Mouse (Mus musculus): ENCODE data around the gene Tmem164. TPM values are rescaled to one million over a fixed set of nuclear protein-coding genes. Genes with fewer than 3 reads are reported as not detected.

The Tmem164 gene
- polyA plus RNA-seq, 1 experiment from 2014 or later, result 39.6 TPM

DNA sequence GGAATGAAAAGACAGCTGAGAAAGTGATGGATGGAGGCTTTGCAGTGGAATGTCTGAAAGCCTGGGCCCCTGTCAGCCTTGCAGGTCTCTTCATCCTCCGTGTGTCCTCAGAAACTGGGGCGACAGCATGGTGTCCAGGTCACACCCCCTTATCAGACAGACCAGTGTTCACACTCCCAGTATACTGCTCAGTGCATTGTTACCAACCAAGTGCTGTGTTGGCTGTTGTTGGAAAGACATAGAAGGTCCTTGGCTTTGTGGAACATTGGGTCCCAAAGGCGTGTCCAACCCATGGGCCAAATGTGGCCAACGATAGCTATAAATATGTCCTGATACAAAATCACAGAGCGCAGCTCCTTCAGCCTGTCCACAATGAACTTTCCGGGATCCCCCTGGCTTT is 149.4 kb downstream of the Tmem164 start:
- DNase-seq (ENCODE audit: low spot score) (no peak), ATAC-seq (ENCODE audit: insufficient read depth, low FRiP score, low TSS enrichment) (no peak)
- Histone ChIP-seq H3K4me2 (ENCODE audit: low read depth) (no peak overlapping the region), H3K9me3 (ENCODE audit: control insufficient read depth, low read length) (no peaks in the 10 kb centered on the region), H3K27ac (ENCODE audit: low read depth, low read length) (no peak overlapping the region), H3K36me3 (ENCODE audit: control insufficient read depth, insufficient read depth, low read length) (no peaks in the 10 kb centered on the region), H3K9ac (ENCODE audit: low read length) (no peak overlapping the region), H3K4me1 (ENCODE audit: control insufficient read depth, insufficient read depth, low read length) (no peaks in the 10 kb centered on the region), H3K4me3 (ENCODE audit: low read depth, low read length) (no peak overlapping the region), H3K27me3 (ENCODE audit: control insufficient read depth, insufficient read depth, low read length) (no peaks in the 10 kb centered on the region)
- 95% methylated on average over 6 of the region's 6 CpGs for WGBS

DNA sequence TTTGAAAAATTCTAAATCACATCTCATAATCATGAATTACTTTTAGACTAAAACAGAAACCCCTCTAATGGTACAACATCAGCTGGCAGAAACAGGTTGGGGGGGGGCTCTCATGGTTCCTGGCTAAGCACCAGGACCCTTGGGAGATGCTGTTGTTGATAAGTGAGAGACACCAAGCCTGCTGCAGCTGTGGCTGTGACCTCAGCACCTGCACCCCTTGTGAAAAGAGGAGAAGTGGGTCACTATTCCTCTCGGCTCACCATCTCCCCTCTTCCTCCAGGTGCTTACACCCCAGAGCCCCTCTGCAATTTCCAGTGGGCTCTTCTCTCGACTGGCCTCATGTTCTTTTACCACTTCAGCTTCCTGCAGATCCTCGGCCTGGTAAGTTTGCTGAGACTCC is 151.0 kb downstream of the Tmem164 start:
- H3K9me3 ChIP-seq (ENCODE audit: control insufficient read depth, low read length), result no peaks in the 10 kb centered on the region
- H3K36me3 ChIP-seq (ENCODE audit: control insufficient read depth, insufficient read depth, low read length), result no peaks in the 10 kb centered on the region
- ATAC-seq (ENCODE audit: insufficient read depth, low FRiP score, low TSS enrichment), result no peak
- H3K27ac ChIP-seq (ENCODE audit: low read depth, low read length), result no peak overlapping the region
- H3K9ac ChIP-seq (ENCODE audit: low read length), result no peak overlapping the region
- no peaks in the 10 kb centered on the region for H3K4me1 ChIP-seq (ENCODE audit: control insufficient read depth, insufficient read depth, low read length)
- no peak for DNase-seq (ENCODE audit: low spot score)
- 85% methylated on average over 3 of the region's 3 CpGs for WGBS
- no peaks in the 10 kb centered on the region for H3K27me3 ChIP-seq (ENCODE audit: control insufficient read depth, insufficient read depth, low read length)
- H3K4me3 ChIP-seq (ENCODE audit: low read depth, low read length), result no peak overlapping the region
- no peak overlapping the region for H3K4me2 ChIP-seq (ENCODE audit: low read depth)

- Histone ChIP-seq H3K4me2 (ENCODE audit: low read depth) (no peak overlapping the region), H3K9ac (ENCODE audit: low read length) (no peak overlapping the region), H3K27me3 (ENCODE audit: control insufficient read depth, insufficient read depth, low read length) (no peaks in the 10 kb centered on the region), H3K9me3 (ENCODE audit: control insufficient read depth, low read length) (no peaks in the 10 kb centered on the region), H3K4me3 (ENCODE audit: low read depth, low read length) (no peak overlapping the region), H3K27ac (ENCODE audit: low read depth, low read length) (no peak overlapping the region), H3K4me1 (ENCODE audit: control insufficient read depth, insufficient read depth, low read length) (no peaks in the 10 kb centered on the region), H3K36me3 (ENCODE audit: control insufficient read depth, insufficient read depth, low read length) (no peaks in the 10 kb centered on the region)
- 79% methylated on average over 13 of the region's 13 CpGs for WGBS
- no peak for ATAC-seq (ENCODE audit: insufficient read depth, low FRiP score, low TSS enrichment)
- no peak for DNase-seq (ENCODE audit: low spot score)
Observed at GRCm38 (mm10) chrX:142833164-142833796, 152.1 kb downstream of the Tmem164 start.

- Histone ChIP-seq H3K27me3 (ENCODE audit: control insufficient read depth, insufficient read depth, low read length) (no peaks in the 10 kb centered on the region), H3K36me3 (ENCODE audit: control insufficient read depth, insufficient read depth, low read length) (no peaks in the 10 kb centered on the region), H3K4me3 (ENCODE audit: low read depth, low read length) (no peak overlapping the region), H3K27ac (ENCODE audit: low read depth, low read length) (no peak overlapping the region), H3K9me3 (ENCODE audit: control insufficient read depth, low read length) (no peaks in the 10 kb centered on the region), H3K4me2 (ENCODE audit: low read depth) (no peak overlapping the region), H3K4me1 (ENCODE audit: control insufficient read depth, insufficient read depth, low read length) (no peaks in the 10 kb centered on the region), H3K9ac (ENCODE audit: low read length) (no peak overlapping the region)
- DNase-seq (ENCODE audit: low spot score), result no peak
- ATAC-seq (ENCODE audit: insufficient read depth, low FRiP score, low TSS enrichment), result no peak
- 96% methylated on average over 6 of the region's 6 CpGs for WGBS
Observed at GRCm38 (mm10) chrX:142834807-142835206, 153.6 kb downstream of the Tmem164 start.

GRCm38 (mm10) chrX:142836399-142836798 is 155.2 kb downstream of the Tmem164 start:
- Histone ChIP-seq H3K4me2 (ENCODE audit: low read depth) (no peak overlapping the region), H3K36me3 (ENCODE audit: control insufficient read depth, insufficient read depth, low read length) (no peaks in the 10 kb centered on the region), H3K9ac (ENCODE audit: low read length) (no peak overlapping the region), H3K9me3 (ENCODE audit: control insufficient read depth, low read length) (no peaks in the 10 kb centered on the region), H3K4me1 (ENCODE audit: control insufficient read depth, insufficient read depth, low read length) (no peaks in the 10 kb centered on the region), H3K27me3 (ENCODE audit: control insufficient read depth, insufficient read depth, low read length) (no peaks in the 10 kb centered on the region), H3K4me3 (ENCODE audit: low read depth, low read length) (no peak overlapping the region), H3K27ac (ENCODE audit: low read depth, low read length) (no peak overlapping the region)
- 92% methylated on average over 7 of the region's 7 CpGs for WGBS
- no peak for DNase-seq (ENCODE audit: low spot score)
- ATAC-seq (ENCODE audit: insufficient read depth, low FRiP score, low TSS enrichment), result no peak

- no peak overlapping the region for H3K4me2 ChIP-seq (ENCODE audit: low read depth)
- H3K36me3 ChIP-seq (ENCODE audit: control insufficient read depth, insufficient read depth, low read length), result no peaks in the 10 kb centered on the region
- H3K4me3 ChIP-seq (ENCODE audit: low read depth, low read length), result no peak overlapping the region
- no peaks in the 10 kb centered on the region for H3K4me1 ChIP-seq (ENCODE audit: control insufficient read depth, insufficient read depth, low read length)
- no peak overlapping the region for H3K9ac ChIP-seq (ENCODE audit: low read length)
- no peak for ATAC-seq (ENCODE audit: insufficient read depth, low FRiP score, low TSS enrichment)
- DNase-seq (ENCODE audit: low spot score), result no peak
- WGBS, result 93% methylated on average over 3 of the region's 3 CpGs
- no peaks in the 10 kb centered on the region for H3K27me3 ChIP-seq (ENCODE audit: control insufficient read depth, insufficient read depth, low read length)
- H3K27ac ChIP-seq (ENCODE audit: low read depth, low read length), result no peak overlapping the region
- H3K9me3 ChIP-seq (ENCODE audit: control insufficient read depth, low read length), result no peaks in the 10 kb centered on the region
Observed at GRCm38 (mm10) chrX:142837316-142837715, 156.1 kb downstream of the Tmem164 start.

GRCm38 (mm10) chrX:142838841-142839240 is 157.6 kb downstream of the Tmem164 start:
- no peak overlapping the region for H3K27ac ChIP-seq (ENCODE audit: low read depth, low read length)
- no peak overlapping the region for H3K4me2 ChIP-seq (ENCODE audit: low read depth)
- WGBS, result 81% methylated on average over 2 of the region's 2 CpGs
- H3K36me3 ChIP-seq (ENCODE audit: control insufficient read depth, insufficient read depth, low read length), result no peaks in the 10 kb centered on the region
- no peaks in the 10 kb centered on the region for H3K9me3 ChIP-seq (ENCODE audit: control insufficient read depth, low read length)
- no peak overlapping the region for H3K9ac ChIP-seq (ENCODE audit: low read length)
- H3K4me1 ChIP-seq (ENCODE audit: control insufficient read depth, insufficient read depth, low read length), result no peaks in the 10 kb centered on the region
- no peaks in the 10 kb centered on the region for H3K27me3 ChIP-seq (ENCODE audit: control insufficient read depth, insufficient read depth, low read length)
- ATAC-seq (ENCODE audit: insufficient read depth, low FRiP score, low TSS enrichment), result no peak
- no peak overlapping the region for H3K4me3 ChIP-seq (ENCODE audit: low read depth, low read length)
- no peak for DNase-seq (ENCODE audit: low spot score)

GRCm38 (mm10) chrX:142839411-142839810 is 158.2 kb downstream of the Tmem164 start:
- Histone ChIP-seq H3K36me3 (ENCODE audit: control insufficient read depth, insufficient read depth, low read length) (no peaks in the 10 kb centered on the region), H3K9me3 (ENCODE audit: control insufficient read depth, low read length) (no peaks in the 10 kb centered on the region), H3K4me3 (ENCODE audit: low read depth, low read length) (no peak overlapping the region), H3K27ac (ENCODE audit: low read depth, low read length) (no peak overlapping the region), H3K4me1 (ENCODE audit: control insufficient read depth, insufficient read depth, low read length) (no peaks in the 10 kb centered on the region), H3K27me3 (ENCODE audit: control insufficient read depth, insufficient read depth, low read length) (no peaks in the 10 kb centered on the region), H3K4me2 (ENCODE audit: low read depth) (no peak overlapping the region), H3K9ac (ENCODE audit: low read length) (no peak overlapping the region)
- DNase-seq (ENCODE audit: low spot score) (no peak), ATAC-seq (ENCODE audit: insufficient read depth, low FRiP score, low TSS enrichment) (no peak)
- 92% methylated on average over 7 of the region's 7 CpGs for WGBS

DNA sequence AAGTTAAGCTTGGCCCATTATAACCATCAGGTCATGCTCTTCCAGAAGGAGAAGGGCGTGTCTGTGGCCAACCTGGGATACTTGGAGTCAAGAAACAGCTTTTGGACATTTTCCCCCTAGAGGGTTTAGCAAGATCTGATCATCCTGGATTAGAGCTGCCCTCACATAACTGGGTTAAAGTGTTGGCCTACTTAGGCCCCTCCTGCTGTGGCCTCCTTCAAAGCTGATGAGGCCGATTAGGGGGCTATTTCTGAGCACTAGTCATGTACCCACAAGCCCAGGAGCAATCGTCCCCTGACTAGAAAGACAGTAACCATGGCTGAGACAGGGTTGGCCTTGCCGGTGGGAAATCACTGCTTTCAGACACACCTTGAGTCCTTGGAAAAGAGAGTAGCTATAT is 160.7 kb downstream of the Tmem164 start:
- H3K4me2 ChIP-seq (ENCODE audit: low read depth), result no peak overlapping the region
- H3K4me3 ChIP-seq (ENCODE audit: low read depth, low read length), result no peak overlapping the region
- H3K9me3 ChIP-seq (ENCODE audit: control insufficient read depth, low read length), result no peaks in the 10 kb centered on the region
- no peaks in the 10 kb centered on the region for H3K4me1 ChIP-seq (ENCODE audit: control insufficient read depth, insufficient read depth, low read length)
- no peaks in the 10 kb centered on the region for H3K27me3 ChIP-seq (ENCODE audit: control insufficient read depth, insufficient read depth, low read length)
- ATAC-seq (ENCODE audit: insufficient read depth, low FRiP score, low TSS enrichment) (no peak), DNase-seq (ENCODE audit: low spot score) (no peak)
- WGBS, result 87% methylated on average over 4 of the region's 4 CpGs
- H3K36me3 ChIP-seq (ENCODE audit: control insufficient read depth, insufficient read depth, low read length), result no peaks in the 10 kb centered on the region
- H3K9ac ChIP-seq (ENCODE audit: low read length), result no peak overlapping the region
- H3K27ac ChIP-seq (ENCODE audit: low read depth, low read length), result no peak overlapping the region
